Mouse (Mus musculus) heart, adult 2 months (tissue): Measurements from ENCODE around the gene Grik3.

Experiments
- CTCF ChIP-seq: fragments of 200-600 bp; IDR thresholded peaks from 2 replicates; pipeline ENCODE4 v1.8.1; 2022; ENCODE audit warnings: antibody characterized with exemption, mild to moderate bottlenecking, moderate library complexity
- EP300 ChIP-seq: fragments of 200-500 bp; IDR thresholded peaks from 2 replicates; pipeline ENCODE4 v1.6.1; 2011; ENCODE audit warnings: low read depth, low read length, control low read depth; ENCODE audit not compliant: insufficient read depth
- POLR2A ChIP-seq: fragments of 200-500 bp; IDR thresholded peaks from 2 replicates; pipeline ENCODE4 v1.6.1; 2011; ENCODE audit warnings: mild to moderate bottlenecking, low read depth, low read length, control low read depth; ENCODE audit not compliant: insufficient read depth

GRCm38 (mm10) chr4:125478071-125478470 lies 12.4 kb upstream of the Grik3 start:
- TF ChIP-seq CTCF, result no peak
- no peak for TF ChIP-seq EP300
- TF ChIP-seq POLR2A, result no peak
